ENCODE assay signal across 16 mouse cellular contexts in the genomic region with DNA sequence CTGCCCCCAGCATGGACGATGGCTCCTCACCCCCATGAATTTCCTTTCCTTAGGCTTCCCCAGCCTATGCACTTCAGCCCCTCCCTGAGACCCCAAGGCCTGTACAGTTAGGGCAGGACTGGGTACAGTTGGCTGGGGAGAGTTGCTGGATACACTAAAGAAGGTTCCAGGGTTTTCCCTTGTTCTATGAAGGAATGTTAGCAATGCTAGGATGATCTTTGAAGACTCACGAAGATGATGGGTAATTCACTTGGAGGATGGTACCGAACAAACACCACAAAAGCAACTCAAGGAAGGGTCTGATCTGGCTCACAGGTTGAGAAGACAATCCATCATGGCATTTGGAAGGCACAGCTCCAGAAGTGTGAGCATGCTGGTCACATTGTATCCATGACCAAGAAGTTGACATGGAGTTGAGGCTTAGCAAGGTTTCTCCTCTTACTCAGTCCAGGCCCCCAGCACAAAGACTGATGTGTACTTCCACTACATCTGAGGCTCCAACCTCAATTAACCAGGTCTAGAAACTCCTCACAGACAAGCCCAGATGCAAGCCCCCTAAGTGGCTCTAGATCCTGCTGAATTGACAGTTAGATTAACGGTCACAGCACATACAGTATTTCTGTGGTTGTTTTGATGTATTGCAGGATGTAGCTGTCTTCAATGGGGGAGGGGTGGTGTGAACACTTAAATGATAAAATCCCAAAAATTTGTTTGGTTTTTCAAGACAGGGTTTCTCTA. TPM values are rescaled to one million over a fixed set of nuclear protein-coding genes. Genes with fewer than 3 reads are reported as not detected.
DNase-seq lines count a peak whose midpoint lies in the region; ATAC-seq lines count a peak whose summit lies in the region.
"Had no signal": no experiment of that assay in that cellular context is flagged by ENCODE, and none has a peak within 500 bp of the region (broad histone marks: within the 10 kb centered on the region; RNA-seq: fewer than 3 reads in every experiment).

No protein-coding gene starts in this region.

- intact Hi-C loops in heart, postnatal 36 days (cut with DNase I): no loop called here

- peak; percentile 61 for DNase-seq in heart, adult 11 months
- DNase-seq in heart, postnatal 36 days: no peak
- DNase-seq in CD4-positive helper T cell, adult 2 months (ENCODE audit: low read depth, low spot score): peak; percentile 46
- DNase-seq in induced T-regulatory cell, adult 2 months (ENCODE audit: low read depth): peak; percentile 59
- DNase-seq in thymus, postnatal 14 days: peak; percentile 70
- DNase-seq in MN1 (ENCODE audit: low spot score): no peak
- no peak for DNase-seq in right cerebral cortex, postnatal 14 days
- DNase-seq: adrenal gland, postnatal 36 days; cerebellum, adult 2 months; cerebellum, postnatal 36 days; gastrocnemius, adult 2 months; heart, adult 18-20 months; heart, postnatal 10 days; lung, postnatal 4 days had no signal

- no peak for ATAC-seq in erythroblast, adult 5-6 weeks (replicated peaks; ENCODE audit: low FRiP score, poor library complexity, severe bottlenecking)
- ATAC-seq: intestine, postnatal 0 days had no signal

RNA-seq across cellular contexts. Expression of a gene that starts 55.8 kb away (rescaled TPM):
- total RNA-seq in heart, postnatal 36 days (2021): under 1 TPM; 0.19 to 0.31 TPM
- total RNA-seq in erythroblast, adult 5-6 weeks (2015; ENCODE audit: low replicate concordance): 38.0 and 45.3 TPM in 2 replicates
- 29.1 and 30.1 TPM in 2 replicates for total RNA-seq in erythroblast, adult 5-6 weeks (2017; ENCODE audit: low replicate concordance)

RNA-seq across cellular contexts. Expression of a gene that starts 55.9 kb away (rescaled TPM):
- total RNA-seq in heart, postnatal 36 days (2021): 10 to 100 TPM; 10.4 to 11.4 TPM
- total RNA-seq in erythroblast, adult 5-6 weeks (2015; ENCODE audit: low replicate concordance): 9.0 and 12.3 TPM in 2 replicates
- 15.1 and 21.8 TPM in 2 replicates for total RNA-seq in erythroblast, adult 5-6 weeks (2017; ENCODE audit: low replicate concordance)

Comparison
In these comparisons a context has a peak if more than half of its experiments do, and no peak if none do; other contexts are left out.
1. DNase-seq: peak in heart, adult 11 months (single experiment), CD4-positive helper T cell, adult 2 months (single experiment), induced T-regulatory cell, adult 2 months (single experiment) and thymus, postnatal 14 days (single experiment); none in heart, postnatal 36 days (0 of 2), MN1 (single experiment) and right cerebral cortex, postnatal 14 days (single experiment).
2. RNA of a gene that starts 55.8 kb away (total RNA-seq): 29.1 to 45.3 TPM in erythroblast, adult 5-6 weeks; 0.19 to 0.31 TPM in heart, postnatal 36 days; every median in the first group is over 10 times any median in the second.